Mouse (Mus musculus) hematopoietic stem cell, adult 5-6 weeks (primary cell): ENCODE data around the gene 6430548M08Rik. TPM values are rescaled to one million over a fixed set of nuclear protein-coding genes. Genes with fewer than 3 reads are reported as not detected.

Experiments
- ATAC-seq, 2 experiments: fragments of 125-278 bp in 1 of 2; replicated peaks in 1 of 2; 2 replicates each; pipeline ENCODE4 v1.8.0; 2016 to 2017; ENCODE audit warnings: inconsistent platforms in 2 of 2, mild to moderate bottlenecking in 2 of 2, moderate number of reproducible peaks in 2 of 2, low read depth in 1 of 2, moderate TSS enrichment in 1 of 2; ENCODE audit not compliant: low FRiP score in 2 of 2, poor library complexity in 2 of 2, severe bottlenecking in 2 of 2, insufficient read depth in 1 of 2, low TSS enrichment in 1 of 2
- total RNA-seq: library from RNA; stranded (forward); fragments of 172-1452, 232-1000 nt; gene quantifications from 2 replicates; pipeline ENCODE4 v1.2.3, GENCODE M21; 2017

The 6430548M08Rik gene
- total RNA-seq, 1 experiment from 2014 or later = 4.9 TPM

DNA sequence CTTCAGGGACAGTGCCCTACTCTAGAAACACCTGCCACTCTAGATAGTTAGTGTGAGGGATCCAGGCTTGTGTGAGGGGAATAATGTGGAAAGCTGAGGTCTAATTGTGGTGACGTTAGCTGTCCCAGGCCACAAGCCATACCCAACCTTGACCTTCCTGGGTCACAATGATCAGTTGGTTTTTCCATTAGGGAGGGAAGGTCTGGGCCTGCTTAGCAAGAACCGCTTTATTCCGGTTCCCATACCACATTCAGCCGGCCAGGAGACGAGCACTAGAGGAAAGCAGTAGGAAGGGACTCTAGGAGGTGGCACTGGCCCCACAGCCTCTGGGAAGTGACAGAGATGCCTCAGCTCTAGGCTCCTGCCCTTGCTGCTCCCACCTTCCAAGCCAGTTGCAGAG is 50.1 kb downstream of the 6430548M08Rik start:
- ATAC-seq = no peak

DNA sequence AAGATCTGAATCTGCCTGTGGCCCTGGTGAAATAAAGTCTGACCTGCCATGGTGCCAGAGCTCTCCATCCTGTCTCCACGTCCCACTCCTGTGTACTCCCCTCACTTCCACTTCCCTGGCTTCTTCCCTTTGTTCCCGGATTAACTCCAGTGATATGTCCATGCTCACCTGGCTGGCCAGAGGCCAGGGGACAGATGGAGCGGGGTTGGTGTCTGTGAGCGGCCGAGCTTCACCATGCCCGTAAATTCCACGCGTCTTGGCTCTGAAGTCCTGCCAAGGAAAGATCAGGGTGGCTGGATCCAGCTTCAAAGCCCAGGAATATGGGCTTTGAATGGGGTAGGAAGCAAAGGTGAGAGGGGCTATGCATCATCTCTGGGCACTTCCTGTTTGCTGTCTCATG is 53.2 kb downstream of the 6430548M08Rik start:
- ATAC-seq = no peak

DNA sequence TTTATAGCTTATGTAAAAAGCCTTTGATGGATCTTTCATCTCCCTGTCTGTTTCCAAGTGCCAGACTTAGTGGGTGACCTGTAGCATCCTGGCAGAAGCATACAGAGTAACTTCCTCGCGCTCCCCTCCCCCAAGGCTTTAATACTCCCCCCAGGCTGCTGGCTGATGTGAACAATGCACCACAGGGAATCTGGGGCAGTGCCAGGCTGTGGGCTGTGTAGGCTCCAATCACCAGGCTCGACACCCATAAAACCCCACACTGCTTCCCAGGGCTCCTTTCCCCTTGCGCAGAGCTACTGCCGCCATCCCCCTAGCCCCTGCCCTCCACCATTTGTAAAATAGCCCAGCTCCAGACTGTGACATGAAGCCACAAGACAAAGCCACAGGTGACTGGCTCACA is 53.9 kb downstream of the 6430548M08Rik start:
- no peak; a peak in 1 of 4 replicates for ATAC-seq

DNA sequence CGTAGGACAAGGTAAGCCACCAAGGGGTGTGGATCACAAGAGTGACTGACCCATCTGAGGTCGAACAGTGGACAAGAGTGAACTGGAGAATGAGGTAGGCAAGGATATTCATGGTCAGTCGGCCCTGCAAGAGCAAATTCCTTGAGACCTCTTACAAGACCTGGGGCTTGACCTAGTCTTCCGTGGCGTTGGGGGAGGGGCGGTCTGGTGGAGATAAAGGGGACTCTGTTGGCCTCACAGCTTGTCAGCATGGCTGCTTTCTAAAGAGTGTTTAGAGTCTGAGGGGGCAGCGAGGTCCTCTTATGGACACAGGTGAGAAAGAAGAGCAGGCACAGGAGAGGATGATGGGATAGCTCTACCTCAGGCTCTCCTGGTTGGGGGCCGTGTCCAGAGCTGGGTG is 55.2 kb downstream of the 6430548M08Rik start:
- no peak for ATAC-seq

DNA sequence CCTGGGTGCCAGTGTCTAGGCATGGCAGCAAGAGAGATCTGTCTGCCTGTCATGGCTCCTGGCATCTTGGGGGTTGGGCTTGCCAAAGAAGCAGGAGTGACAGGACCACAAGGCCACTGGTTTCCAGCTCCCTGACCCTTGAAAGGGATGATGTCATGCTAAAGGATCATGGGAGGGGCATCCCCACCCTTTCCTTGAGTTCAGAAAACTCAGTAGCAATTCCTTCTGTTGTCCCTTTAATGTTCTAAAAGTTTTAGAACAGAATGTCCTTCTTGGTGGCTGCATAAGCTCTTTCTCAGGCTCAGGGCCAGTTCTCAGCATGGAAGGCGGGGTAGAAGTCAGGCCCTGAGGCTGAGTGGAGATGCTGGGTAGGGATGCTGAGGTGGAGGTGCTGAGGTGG is 59.2 kb downstream of the 6430548M08Rik start:
- ATAC-seq = no peak

DNA sequence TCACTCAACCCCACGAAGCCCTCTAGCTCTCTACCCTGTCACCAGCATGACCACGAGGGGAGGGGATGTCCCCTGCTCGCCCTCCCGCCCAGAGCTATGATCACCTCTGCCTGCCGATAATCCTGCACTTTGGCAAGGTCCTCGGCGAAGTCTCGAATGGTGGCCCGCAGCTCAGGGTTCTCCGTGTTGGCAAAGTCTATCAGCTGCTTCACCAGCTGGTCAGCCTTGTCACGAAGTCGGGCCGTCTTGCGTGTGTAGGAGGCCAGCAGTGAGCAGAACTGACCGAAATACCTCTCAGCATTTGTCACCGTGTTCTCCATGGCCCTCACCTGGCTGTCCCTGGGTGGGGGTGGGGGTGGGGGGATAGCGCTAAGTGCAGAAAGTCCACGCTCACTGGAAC is 60.7 kb downstream of the 6430548M08Rik start:
- ATAC-seq = no peak

DNA sequence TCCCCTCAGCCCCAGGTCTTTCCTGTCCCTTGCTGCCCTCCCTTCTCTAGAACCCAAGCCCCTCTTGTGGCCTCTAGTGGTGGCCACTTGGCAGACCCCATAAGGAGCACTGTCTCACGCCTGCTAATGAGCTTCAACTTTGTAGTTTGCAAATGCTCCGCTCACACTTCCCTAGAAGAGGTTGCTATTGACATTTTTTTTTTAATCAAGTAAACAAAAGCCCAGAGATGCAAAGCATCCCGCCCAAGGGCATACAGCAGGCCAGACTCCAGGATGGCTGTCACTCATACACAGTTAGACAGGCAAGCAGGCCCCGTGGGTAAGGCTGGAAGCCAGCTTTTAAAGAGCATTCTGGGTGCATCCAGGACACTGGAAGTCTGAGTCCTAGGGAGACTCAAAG is 62.7 kb downstream of the 6430548M08Rik start:
- no peak for ATAC-seq

DNA sequence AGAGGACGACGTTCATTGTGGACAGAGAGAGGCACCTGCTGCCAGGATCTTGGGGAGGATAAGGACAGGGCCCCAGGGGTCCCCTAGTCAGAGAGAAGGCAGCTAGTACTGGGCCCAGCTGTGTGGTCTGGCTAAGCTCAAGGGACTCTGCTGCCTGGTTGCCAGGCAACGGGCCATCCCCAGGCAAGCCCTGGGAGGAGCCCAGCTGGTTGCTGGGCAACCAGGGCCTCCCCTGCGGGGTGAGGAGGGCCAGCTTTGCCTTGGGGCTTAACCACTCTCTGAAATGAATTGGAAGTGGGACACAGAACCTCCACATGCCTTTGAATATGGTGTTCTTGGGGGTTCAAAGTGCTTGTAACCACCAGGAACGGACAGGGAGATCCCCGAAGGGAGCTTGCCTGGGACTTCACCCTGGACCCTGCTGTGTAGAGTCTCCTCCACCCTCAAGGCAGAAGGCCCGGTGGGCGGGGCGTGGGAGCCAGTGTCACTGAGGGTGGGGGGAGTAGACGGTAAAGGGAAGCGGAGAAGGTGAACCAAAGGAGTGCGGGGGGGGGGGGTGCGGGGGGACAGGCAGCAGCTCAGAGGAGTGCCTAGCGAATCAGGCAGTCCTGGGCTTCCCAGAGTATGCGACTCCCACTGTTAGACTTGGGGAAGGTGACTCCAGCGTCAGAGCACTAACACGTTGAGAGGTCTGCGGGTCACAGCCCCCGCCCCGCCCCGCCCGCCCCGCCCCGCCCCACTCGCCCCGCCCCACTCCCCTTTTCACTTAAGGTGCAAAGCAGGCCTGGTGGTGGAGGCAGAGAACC is 63.6 kb downstream of the 6430548M08Rik start, which contains the start of gene Fam92b:
Gene Fam92b, minus strand, starts transcription at position 149 of the 806 bp plus-strand sequence.
- peak; percentile 59 to 60 for ATAC-seq

DNA sequence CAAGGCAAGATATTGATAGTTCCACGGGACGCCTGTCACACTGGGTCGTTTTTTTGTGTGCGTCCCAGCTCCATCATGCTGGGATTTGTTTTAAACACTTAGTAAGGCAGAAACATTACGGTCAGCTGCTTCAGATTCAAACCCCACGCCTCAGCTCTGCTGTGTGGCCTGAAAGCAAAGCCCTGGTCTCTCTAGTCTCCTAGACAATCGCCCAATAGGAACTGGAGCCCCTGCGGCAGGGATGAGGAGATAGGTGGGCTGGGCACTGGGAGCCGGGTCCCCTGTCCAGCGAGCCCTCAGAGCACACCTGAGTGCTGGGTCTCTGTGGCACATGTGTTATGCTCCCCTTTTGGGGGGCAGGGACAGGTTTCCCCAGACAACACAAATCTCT is 64.2 kb downstream of the 6430548M08Rik start:
- ATAC-seq = no peak

DNA sequence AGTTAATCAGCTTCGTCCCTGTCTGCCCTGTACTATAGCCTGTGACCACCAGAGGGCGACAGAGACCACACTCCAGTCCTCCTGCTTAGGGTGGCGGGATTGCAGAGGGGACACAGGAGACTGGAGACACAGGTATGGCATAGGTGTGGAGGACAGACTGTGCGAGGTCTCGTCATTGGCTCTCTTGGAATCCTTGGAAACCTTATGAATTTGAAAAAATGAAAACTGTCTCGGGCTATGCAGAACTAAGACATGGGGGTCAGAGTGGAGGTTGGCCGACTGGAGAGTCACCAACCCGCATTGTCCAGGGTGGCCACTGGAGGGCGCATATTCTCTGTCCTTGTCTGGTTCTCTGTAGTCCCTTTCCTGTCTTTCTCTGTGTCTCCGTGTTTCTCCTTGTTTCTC is 65.1 kb downstream of the 6430548M08Rik start:
- peak; percentile 79 to 80 for ATAC-seq

DNA sequence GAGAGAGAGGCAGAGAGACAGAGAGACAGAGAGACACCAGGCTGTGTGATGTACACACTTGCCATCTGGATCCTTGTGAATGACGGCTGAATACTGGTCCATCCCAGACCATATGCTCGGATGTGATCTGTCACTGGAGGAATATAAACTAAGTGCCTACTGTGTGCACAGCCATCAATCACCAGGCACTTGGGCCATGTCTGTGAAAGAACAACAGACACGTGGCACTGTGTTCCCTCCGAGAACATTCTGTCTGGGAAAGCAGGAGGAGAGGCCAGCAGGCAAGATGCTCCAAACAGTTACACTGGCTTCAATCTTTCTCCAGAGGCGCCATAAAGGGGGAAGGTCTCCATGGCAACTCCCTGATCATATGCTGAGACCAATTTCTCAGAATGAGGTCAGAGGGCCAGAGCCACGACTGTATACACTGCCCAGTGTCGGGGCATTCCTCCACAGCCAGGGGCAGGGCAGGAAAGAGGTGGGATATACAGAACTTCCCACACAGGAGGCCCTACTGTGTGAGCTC is 66.6 kb downstream of the 6430548M08Rik start:
- no peak for ATAC-seq

DNA sequence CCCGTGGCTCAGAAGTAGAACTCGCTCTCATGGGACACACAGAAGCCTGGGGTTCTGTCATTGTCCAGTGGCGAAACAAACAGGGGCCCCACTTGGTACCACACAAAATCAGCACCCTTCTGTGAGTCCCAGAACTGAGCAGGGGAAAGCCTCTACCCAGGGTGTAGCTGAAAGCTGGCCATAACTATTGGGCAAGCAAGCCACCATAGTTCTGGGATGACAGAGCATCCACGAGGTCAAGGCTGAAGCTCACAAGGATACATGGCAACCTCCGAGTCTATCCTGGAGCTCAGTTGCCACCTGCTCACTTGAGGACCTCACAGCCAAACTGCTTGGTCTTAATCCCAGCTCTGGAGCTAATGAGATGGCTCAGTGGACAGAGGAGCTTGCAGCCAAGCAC is 67.3 kb downstream of the 6430548M08Rik start:
- ATAC-seq = no peak

DNA sequence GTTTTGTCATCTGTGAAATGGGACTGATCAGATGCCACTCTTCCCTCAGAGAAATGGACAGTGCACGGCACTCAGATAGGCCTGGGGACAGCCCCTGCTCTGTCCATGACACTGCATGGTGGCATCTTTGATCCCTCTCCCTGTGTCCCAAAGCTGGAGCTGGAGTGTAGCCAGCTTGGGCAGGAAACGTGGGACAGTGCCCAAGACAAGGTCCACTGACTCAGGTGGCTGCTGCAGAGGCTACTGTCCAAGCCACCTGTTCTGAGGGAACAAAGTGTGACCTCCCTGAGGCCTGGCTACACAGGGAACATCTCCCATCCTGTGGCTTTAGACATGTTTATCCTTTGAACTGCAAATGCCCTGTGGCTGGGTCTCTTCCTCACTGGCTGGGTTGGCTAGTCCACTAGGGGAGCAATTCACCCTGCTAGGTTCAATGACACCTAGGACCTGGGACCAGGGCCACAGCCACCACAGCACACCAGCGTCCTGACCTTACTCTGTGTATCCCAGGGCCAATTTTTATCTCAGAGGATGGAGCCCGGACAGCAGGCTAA is 68.0 kb downstream of the 6430548M08Rik start:
- no peak for ATAC-seq

DNA sequence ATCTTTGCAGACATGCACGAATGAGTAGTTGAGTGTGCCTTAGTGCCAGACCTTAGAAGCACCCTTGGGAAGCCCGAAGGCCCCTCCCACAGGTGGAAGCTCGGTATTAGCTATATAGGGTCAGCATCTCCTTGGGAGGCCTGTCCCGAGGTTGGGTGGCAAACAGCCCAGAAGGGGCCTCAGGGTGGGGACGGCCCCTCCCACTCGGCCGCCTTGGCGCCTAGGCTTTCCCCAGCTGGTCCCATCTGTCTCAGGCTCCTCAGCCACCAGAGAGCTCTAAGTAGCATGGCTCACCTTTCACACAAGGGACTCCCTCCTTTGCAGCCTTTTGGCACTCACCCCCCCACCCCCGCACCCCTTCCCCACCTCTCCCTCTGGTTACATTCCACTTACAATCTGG is 70.4 kb downstream of the 6430548M08Rik start:
- ATAC-seq = no peak

DNA sequence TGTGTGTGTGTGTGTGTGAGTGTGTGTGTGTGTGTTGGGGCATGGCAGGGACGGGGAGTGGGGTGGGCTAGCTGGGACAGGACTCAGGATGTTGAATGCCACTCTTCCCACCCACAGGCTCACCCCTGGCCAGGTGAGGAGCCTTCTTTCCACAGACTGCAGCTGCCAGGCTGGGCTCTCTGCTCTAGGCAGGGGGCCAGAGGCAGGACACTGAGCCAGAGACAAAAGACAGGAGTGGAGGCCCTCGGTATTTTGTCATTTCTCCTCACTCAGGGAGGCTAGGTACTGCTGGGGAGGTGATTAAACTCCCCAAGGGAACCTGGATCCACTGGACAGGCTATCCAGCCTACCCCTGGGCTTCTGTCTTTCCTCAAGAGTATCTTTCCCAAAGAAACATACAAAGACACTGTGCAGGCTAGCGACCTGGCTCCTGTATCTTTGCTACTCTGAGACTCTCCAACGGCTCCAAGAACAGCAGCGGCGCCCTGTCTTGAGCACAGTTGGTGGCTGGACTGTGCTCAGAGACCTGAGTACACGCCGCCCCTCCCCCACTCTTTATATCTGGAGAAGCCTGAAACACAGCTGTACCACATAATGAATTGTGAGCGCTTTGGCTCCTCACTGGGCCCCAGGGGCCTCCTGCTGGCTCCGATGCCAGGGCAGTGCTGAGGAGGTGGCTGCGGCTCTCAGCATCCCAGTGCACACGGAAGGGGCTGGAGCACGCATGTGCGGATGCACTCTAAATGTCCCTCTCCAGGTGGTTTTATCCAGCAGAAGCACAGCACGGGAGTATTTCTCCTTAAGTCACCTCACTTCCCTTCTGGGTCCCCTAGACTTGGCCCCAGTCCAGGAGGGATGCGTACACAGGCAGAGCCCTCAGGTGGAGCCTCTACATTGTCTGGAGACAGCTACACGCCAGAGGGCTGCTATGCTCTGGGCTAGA is 71.2 kb downstream of the 6430548M08Rik start:
- ATAC-seq = no peak

DNA sequence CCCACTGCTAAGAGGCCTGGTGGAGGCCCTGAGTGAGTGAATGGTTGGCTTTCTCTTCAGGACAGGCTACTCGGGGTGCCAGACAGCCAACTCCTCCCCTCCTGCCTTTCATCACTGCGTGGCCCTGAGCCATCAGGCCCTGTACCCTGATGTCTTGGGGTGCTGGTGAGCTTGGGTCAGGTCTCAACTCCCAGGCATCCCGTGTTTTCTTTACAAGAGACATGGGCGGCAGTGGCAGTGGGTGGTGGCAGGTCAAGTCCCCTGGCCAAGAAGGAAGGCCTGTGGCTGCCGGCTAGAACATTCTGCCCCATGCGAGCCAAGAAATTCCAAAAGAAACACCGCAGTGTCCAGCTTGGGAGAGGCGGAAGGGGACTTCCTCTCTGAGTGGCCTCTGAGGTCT is 72.5 kb downstream of the 6430548M08Rik start:
- no peak for ATAC-seq

DNA sequence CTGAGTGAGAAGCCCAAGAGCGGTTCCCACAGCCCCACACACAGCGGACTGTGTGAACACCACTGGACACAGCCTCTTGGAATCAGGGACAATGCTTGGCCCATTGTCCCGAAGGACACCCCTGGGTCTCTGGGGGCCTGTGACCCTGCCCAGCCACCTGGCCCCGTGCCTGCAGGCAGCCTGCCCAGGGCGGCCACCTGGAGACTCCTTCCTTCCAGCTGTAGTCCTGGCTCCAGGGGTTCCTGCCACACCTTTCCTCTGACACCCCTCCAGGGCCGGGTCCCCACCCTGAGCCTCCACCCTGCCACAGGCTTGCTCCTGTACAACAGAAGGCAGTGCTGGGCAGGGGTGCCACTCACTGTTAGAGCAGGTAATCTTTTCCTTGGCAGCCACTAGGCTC is 74.6 kb downstream of the 6430548M08Rik start:
- no peak for ATAC-seq

DNA sequence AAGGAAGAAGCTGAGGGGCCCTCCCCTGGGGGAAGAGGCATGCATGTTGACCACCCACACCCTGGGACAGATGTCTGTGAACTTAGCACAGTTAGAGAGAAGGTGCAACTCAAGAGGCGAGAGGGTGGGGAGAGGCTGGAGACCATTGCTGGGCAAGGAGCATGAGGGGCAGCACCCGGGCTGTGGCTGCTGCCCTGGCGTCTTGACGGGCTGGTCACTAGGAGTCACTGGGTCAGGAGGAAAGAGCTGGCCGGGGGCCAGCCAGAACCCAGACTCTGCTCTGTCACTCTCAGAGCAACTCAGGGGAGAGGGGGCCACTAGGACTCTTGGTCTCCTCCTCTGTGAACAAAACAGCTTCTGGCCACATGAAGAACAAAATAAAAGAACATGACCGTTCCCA is 75.5 kb downstream of the 6430548M08Rik start:
- ATAC-seq = no peak
